Mouse (Mus musculus): ENCODE data around the gene Rcvrn.

The Rcvrn gene

DNA sequence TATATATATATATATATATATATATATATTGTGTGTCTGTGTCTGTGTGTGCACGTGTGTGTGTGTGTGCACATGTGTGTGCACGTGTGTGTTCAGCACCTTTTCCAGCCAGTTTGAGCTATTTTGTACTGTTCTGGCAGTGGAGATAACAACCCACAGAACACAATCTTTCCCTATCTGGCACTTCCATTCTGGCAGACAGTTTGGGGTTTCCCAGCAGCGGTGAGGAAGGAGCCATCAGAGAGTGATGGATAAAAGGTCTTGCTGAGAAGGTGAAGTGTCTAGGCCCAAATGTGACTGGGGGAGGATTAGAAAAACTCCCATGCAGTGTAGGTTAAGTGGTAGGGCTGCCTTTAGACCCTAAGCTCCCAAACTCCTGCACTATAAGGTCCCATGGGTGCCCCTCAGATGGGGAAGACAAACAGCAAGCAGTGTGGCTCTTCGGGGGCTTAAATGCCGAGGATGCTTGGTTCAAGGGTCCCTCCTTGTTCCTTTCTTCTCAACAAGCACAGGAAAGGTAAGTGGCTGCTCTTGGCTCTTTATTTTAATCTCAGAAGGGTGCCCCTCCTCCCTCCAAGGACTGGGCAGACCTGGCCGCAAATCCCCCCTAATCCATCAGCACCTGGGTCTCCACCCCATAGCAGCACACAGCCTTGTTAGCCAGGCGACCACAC lies at the start of gene Rcvrn:
Gene Rcvrn, plus strand, starts transcription at position 624 of the 674 bp plus-strand sequence.
- no peak for DNase-seq (ENCODE audit: extremely low read depth, low read depth)

DNA sequence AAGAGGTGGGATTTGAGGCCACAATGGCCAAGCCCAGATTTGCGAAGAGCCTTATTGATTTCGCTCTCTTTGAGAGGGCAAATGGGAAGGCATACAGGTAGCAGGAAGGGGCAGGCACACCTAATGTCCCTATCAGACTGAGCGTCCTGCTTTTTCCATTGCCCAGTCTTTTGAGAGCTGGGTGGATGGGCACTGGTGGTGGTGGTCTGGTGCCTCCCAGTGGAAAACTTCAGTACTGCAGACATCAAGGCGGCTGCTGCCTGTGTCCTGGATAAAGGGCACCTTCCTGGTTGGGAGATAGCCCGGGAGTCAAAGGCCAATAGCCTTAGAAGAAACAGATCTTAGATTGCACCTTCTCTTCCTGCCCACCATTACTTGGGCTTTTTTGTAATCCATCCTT lies 47.4 kb upstream of the Rcvrn start:
- DNase-seq (ENCODE audit: extremely low read depth, low read depth) = peak; percentile 16

DNA sequence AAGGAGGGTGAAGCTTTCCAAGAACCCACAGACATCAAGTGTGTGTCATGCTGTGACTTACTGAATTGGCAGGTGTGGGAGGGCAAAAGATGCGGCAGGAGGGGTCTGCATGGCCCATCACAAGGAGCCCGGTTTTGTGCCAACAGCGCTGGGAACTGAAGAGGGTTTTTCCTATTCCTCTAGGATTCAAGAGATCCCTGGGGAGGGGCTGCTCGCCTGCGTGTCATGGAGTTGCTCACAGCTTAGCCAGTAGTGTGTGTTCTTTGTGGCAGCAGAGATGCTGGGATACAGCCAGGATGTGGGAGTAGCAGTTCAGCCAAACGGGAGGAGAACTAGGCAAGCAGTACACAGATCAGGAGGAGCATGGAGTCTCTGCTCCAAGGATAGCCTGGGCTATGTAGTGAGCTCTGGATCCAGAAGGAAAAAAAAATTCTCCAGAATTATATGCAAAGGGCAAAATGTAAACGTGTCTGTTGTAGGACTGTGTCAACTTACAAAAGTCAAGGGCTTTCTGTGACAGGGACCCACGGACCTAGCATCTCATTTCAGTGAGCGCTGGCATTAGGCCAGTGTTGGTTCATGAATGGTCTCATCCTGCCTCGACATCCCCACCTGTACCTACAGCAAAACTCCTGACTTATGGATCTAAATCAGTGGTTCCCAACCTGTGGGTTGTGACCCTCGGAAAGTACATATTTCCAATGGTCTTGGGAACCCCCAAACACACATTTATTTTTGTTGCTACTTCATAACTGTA lies 46.3 kb upstream of the Rcvrn start:
- no peak for DNase-seq (ENCODE audit: extremely low read depth, low read depth)

DNA sequence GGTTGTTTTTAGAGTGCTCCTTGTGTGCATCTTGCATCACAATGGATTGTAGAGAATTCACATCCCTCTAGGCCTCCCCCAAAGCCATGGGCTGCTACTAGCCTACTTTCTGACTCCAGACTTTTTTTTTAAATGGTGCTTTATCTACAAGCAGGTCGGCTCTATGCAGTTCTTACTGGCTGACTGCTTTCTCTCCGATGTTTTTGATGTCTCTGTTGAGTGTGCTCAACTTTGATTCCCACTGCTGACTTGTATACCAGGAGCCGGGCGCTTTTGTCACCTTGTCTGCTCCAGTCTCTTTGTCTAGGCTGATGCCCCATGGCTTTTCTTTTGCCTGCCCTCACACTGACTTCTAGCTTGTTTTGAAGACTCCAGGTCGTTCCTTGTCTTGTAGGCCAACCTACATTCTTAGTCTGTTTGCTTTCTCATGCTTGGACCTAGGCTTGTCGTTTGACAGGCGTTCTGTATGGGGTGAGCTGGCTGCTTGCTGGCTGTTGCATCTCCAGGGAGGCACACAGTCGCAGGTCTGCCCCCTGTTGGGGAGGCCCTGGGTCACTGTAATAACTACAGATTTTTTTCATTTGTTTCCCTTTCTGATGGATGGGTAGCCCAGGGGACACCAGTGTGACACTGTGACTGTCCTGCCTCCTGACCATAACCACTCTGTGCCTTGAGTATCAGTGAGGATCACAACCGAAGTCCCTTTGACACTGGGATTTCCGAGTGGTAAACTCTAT lies 45.0 kb upstream of the Rcvrn start:
- no peak for DNase-seq (ENCODE audit: extremely low read depth, low read depth)

DNA sequence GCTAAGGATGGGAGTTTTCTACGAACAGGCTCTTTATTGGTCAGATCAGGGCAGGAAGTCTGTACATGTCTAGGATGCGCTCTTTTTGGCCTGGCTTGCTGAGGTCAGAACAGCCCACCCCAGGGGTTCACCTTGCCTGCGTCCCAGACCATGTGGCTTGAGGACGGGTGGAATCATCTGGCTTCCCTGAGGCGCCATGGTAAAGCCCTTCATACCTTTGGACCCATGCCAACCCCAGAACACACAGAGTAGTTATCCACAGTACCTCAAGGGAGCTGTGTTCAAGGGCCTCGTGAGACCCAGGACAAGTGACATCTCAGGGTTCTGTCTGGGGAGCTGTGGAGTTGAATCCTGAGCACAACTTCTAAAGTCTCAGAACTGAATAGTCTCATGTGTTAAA lies 43.4 kb upstream of the Rcvrn start:
- DNase-seq (ENCODE audit: extremely low read depth, low read depth) = no peak

DNA sequence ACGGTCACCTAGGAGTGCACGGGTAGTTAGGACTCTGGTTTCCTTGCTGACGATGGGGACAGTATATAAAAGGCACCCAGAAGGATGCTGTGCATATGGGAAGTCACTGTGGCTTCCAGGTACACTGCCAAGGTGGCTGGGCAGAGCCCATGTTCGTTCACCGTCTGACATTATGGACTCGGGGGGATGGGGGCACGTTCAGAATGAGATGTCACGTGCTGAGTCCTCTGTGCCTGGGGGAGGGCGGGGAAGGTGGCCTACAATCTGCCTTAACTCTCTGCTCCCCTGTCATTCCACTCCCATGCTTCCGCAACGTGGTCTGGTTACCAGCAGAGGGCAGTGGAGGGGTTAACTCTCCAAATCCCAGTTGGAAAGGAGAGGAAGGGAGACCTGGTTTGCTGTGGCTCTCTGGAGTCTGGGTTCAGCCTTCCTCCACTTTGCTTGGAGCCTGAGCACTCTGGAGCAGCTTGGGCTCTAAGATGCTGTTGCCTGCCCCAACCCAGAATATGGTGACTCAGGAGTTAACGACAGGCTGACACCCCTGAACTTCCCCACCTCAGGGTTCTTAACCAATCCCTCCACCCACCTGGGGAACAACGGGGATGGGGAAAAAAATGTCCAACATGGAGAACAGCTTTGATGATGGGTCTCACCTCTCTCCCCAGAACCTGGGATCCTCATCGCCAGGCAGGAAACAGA lies 42.8 kb upstream of the Rcvrn start:
- no peak for DNase-seq (ENCODE audit: extremely low read depth, low read depth)

DNA sequence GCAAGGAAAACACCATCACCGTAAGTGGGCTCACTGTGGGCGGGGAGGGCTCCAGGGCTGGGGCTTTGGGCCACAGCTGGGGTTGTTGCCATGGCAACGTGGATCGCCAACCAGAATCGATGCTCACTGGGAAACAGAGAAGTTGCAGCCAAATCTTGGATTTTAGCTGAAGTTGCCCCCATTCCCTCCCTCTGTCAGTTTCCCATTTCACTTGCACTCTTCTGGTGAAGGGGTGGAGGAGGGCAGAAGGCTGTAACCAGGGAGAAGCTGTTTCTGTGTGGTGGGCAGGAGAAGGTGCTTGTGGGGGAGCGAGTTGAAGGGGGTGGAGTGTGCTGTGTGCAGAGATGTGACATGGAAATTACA lies 42.3 kb upstream of the Rcvrn start:
- no peak for DNase-seq (ENCODE audit: extremely low read depth, low read depth)

DNA sequence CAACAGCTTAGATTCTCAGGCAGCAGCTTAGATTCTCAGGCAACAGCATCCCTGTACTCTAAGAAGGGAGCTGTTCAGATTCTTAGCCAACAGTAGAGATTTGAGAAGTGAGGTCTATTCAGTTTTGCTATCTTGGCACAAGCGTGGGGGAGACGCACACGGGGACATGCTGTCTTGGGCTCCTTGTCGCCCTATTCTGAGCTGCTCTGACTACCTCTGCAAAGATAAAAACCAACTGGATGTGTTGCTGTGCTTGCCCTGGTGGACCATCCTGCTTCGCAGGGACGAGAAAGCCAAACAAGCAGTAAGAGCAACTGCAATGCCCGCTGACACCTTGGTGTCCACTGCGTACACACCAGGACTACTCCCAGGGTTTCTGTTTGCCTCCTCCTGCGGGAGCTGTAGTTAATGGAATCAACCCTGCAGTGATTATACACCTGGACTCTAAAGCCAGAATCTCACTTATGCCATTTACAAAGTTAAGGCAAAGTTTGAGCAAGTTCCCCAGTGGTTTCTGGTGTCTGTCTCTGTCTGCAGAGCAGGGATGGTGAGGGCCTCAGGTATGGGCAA lies 41.5 kb upstream of the Rcvrn start:
- no peak for DNase-seq (ENCODE audit: extremely low read depth, low read depth)

DNA sequence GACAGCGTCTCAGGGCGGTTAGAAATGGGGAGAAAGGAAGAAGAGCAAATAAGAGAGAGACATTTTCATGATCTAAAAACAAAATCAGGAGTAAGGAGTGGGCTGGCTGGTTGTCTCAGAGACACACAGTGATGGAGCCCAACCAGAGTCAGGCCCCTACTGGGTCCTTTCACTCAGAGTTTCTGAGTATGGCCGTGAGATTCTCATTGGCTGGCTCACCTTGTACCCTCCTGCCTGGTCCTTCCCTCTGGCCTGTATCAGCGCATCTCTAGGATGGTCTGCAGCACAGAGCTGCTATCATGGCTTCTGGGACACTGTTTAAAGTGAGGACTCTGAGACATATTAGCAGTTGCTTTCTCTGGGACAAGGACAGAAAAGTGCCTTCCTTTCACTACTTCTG lies 40.6 kb upstream of the Rcvrn start:
- DNase-seq (ENCODE audit: extremely low read depth, low read depth) = no peak

DNA sequence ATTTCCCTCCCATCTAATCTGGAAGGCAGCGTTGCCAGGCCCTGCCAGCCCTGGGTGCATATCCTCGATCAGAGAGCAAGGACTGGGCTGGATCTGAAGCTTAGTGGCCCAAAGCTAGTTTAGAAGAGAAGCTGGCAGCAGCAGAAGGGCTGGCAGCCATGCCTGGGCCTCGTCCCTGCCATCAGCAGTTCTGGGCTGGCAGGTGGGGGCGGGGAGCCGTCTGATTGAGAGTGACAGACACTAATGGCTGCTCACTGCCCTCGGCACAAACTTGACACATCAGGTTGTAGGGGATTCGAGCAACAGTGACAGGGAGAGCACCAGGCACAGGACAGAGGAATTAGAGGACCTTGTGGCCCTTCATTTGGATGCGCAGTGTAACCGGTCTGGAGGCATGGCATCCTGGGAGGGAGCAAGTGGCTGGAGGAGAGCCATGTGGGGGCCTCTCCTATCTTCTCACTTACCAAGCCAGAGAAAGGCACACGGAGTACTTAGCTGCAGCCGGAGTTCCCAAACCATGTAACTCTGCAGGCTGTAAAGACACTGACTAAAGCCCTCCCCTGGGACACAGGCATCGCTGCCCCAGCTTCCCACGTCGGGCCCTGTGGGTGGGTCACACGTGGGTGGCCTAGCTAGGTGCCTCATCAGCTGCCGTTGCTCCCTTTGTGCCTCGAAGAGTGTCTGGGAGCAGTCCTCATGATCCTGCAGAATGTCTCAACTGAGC lies 39.7 kb upstream of the Rcvrn start:
- DNase-seq (ENCODE audit: extremely low read depth, low read depth) = no peak

DNA sequence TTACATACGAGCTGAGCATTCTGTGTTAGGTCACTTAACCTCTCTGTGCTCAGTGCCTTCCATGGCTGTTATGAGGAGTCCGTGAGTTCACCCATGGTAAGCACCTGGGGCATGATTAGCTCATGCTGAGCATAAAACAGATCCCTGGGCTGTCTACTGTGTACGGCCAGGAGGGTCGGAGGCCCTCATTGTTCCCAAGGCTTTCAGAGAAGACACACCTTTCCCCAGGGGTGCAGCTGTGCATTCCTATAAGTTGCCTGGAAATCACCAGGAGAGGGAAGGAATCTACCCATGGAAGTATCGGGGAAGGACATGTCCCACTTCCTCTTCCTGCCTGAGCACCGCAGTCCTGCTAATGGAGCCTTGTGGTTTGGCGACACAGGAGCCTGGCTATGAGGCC lies 38.8 kb upstream of the Rcvrn start:
- no peak for DNase-seq (ENCODE audit: extremely low read depth, low read depth)

DNA sequence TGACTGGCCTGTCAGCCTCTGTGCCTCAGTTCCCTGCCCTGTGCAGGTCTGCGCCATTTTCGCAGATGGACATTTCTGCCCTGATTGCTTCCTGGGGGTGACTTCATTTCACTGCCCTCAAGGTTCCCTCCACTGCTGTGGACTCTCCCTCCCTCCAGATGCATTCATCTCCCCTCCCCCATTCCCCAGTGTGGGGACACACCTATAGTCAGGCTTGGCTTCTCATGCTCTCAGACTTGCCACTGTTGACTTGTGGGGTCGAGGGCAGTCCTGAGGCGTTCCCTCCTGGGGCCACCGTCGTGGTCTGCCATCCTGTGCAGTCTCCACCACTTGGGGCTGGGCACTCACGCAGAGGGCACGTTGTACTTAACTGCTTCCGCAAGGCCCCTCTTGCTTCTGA lies 38.3 kb upstream of the Rcvrn start:
- no peak for DNase-seq (ENCODE audit: extremely low read depth, low read depth)

DNA sequence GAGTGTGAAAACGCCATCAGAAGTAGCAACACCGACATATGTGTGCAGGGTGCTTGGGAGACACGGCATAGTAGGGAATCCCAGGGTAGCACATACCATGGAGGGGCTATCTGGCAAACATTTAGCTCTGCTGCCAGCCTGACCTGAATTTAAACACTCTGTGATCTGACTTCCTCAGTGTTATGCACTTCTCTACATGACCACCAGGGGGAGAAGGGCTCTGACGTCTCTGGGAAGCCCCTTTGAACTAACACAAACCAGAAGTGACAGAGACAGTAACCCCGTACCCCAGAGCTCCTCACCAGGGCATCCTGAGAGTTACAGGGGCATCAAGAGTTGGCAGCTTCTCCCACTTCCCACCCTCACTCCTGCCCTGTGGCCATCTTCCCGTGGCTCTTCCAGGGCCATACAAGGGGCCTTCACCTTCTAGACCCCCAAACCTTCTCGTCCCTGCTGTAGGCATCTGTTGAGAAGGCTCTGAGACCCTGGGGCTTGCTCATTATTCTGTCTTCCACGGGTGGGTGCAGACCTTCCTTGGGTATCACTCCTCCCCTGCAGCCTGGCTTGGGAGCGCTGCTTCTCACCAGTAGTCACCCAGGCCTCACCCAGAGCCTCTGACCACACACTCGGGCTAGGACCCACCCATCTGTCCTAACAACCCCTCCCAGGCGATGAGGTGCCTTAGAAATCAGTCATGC lies 37.3 kb upstream of the Rcvrn start:
- DNase-seq (ENCODE audit: extremely low read depth, low read depth) = peak; percentile 9

DNA sequence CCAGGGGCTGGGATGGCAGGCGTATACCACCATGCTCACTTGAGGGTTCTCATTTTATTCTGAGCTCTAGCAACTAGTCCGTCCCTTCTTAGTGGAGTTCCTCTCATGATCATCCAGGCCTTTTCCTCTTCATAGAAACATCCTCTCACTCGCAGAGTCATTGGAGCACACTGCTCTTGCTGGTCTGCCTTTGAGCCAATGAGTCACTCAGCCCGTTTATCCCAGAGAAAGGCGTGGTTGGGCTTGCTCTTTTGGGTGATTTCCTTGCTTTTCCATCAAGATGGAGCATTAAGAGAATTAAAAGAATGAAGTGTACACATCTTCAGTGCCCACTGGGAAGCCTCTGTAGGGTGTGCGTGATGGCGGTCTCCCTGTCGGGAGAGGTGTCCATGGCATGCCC lies 33.7 kb upstream of the Rcvrn start:
- no peak for DNase-seq (ENCODE audit: extremely low read depth, low read depth)

DNA sequence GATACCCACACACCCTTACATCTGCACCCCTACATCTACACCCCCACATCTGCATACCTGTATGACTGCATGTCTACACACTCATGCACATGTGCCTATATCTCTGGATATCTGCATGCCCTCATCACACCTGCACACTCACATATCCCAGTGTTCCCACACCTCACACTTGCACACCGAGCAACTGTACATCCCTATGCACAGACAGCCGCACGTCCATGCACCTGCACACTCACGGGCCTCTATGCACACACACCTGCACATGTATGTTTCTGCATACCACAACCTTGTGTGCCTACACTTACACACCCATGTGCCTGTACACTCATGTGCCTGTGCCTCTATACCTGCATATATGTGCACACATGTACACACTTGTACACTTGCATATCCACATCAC lies 31.7 kb upstream of the Rcvrn start:
- no peak for DNase-seq (ENCODE audit: extremely low read depth, low read depth)

DNA sequence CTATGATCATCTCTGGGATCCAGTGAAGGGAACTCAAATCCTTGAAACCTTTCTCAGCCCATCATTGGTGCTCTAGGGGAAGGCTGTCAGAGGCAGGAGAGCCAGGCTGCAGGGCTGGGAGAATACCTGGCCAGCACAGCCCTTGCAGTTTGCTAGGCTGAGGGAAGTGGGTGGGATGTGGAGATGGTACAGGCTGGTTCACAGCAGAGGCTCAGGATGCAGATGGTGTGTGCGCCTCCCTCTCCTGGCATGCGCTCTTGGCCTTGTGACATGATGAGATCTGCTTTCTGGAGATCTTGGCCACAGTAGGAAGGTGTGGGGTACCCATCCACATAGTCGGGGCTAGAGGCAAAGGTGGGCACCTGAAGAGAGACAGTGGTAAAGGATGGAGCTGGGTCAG lies 30.9 kb upstream of the Rcvrn start:
- DNase-seq (ENCODE audit: extremely low read depth, low read depth) = no peak

DNA sequence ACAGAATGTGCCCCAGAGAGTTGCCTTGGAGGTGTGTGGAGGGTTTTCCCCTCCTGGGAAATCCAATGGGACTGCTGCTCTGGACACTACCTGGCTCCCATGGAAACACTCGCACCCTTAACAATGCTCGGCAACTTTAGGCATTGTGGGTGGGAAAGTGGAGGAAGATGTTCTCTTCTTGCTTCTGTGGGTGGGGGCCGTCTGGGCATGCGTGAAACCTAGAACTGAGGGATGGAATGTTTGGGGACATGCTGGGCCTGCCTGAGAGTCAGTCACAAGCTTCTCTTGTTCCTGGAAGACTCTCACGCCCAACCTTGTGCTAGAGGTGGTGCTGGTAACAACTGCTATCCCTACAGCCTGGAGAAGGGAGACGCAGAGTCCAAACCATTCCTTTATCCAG lies 30.2 kb upstream of the Rcvrn start:
- DNase-seq (ENCODE audit: extremely low read depth, low read depth) = no peak

DNA sequence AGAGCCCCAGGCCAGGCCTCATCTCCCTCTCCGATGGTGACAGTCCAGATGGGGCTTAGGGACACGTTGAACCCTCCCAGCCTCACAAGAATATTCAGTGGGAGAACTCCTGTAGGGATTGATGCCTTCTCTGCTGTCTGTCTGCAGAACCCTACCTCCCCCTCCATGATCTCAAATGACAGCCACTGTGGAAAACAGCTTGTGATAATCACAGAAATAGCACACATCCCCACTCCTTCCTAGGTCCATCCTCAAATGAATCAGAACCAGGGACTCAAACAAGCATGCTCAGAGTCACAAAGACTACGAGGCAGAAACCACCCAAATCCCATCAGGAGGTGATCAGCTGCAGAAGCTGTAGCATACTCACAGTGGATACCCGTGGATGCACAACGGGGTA lies 29.0 kb upstream of the Rcvrn start:
- DNase-seq (ENCODE audit: extremely low read depth, low read depth) = no peak

DNA sequence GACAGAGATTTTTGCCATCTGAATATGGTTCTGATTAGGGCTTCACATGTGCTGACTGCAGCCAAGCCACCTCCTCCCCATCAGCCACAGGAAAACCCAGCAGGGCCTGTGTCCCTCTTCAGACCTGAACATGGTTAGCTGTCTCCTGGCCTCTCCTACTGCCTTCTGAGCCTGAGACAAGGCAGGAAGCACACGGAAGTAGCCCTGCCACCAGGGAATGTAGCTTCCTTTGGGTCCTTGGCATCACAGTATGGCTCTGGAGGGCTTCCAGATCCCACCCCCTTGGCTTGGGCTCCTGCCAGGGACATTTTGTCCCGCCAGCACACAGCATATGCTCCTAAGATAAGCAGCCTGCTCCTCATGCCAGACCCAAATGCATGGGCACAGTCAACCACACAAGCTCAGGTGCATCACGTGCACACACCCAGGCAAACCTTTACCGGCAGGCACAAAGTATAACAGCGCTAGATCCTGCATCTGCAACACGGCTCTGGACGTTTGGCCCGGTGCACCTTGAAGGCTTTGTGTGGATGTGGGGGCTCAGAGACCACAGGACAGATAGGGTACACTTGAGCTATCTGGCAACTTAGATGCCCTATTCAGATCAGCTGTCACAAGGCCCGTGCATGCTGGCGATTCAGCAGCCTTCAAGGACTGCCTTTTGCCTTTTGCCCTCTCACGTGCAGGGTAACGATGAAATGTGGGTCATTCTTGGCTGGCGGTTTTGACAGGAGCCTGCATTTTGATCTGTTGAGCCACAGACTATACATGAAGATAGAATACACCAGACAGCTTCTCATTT lies 27.4 kb upstream of the Rcvrn start:
- DNase-seq (ENCODE audit: extremely low read depth, low read depth) = no peak

Data from MEL-GATA-1-ER (cell line).